Mouse (Mus musculus) E14TG2a.4 (cell line): Measurements from ENCODE around the gene Btbd18.

ENCODE experiments used
- CTCF ChIP-seq: conservative IDR thresholded peaks from 2 replicates; pipeline ENCODE4 v1.5.1; 2014; ENCODE audit warnings: low read length
- NANOG ChIP-seq: IDR thresholded peaks from 2 replicates; pipeline ENCODE4 v1.6.1; 2014; ENCODE audit warnings: borderline replicate concordance, low read length, mixed read lengths

DNA sequence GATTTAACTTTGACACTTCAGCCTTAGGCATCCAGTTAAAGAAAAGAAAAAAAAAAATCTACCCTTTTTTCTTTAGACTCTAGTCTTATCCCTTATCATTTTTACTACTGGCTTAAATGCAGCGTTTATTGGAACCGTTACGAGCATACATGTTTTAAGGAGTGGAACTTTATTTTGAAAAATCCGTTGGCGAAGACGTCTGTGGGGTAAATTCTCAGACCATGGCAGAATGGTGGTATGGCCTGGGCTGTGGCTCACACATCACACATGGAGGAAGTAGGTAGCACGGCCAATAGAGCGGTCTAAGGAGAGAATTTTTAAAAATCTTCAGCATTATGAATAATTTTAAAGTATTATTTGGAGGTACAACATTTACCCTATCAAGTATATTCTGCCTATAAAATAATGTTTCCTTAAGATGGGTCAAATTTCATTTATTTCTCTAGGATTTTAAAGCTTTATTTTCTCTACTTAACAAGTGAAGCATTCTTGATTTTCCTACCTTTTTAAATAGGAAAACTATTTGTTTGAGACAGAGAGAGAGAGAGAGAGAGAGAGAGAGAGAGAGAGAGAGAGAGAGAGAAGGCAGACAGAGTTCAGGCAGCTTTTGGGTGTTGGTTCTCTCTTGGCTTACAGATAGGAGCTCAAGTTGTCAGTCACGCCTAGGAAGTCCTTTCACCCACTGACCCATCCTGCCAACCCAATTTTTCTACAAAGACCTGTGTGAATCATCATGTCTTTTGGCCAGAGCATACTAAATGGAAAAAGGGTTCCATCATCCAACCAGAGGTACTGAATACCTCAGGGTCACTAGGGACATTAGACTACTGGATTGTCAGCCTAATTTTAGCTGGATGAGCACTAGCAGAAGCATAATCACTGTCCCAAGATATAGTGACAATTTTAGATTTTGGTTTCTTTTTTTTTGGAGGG lies 57.8 kb downstream of the Btbd18 start:
- TF ChIP-seq CTCF (no peak), NANOG (no peak)
